Mouse (Mus musculus) gastrocnemius, adult 18-20 months (tissue): ENCODE data around the gene Nup210l. TPM values are rescaled to one million over a fixed set of nuclear protein-coding genes. Genes with fewer than 3 reads are reported as not detected.
A peak's percentile ranks its signal among the peaks of the same experiment; 100 is the strongest.
"Not testable (repeated sequence)": the region's sequence is repeated elsewhere in the genome, so short reads cannot be mapped to it uniquely, and the experiment has no call there.

Experiments
- DNase-seq: peaks from one replicate; pipeline ENCODE4 v3.0.0; 2021; ENCODE audit warnings: low spot score
- total RNA-seq, 2 experiments: library from RNA; stranded (reverse); gene quantifications; 2 replicates each; pipeline ENCODE4 v1.2.3; 2021

Nup210l gene
- total RNA-seq, 2 experiments from 2014 or later: 0.05 TPM; not detected in 1

DNA sequence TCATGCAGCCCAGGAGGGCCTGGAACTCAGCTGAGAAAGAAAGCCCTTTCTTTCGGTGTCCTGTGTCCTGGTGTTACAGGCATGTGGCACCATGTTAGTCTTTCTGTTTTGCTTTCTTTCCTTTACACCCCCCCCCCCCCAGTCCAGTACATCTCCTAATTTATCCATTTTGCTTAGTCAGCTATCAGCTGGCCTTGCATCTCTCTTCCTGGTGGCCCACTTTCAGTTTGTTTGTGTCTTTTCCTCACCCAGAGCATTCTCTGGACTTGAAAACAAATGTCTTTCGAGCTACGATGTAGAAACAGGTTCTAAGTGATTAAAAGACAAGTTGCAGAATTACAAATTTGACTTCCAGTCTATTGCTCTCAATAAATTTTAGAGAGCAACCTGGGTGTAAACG, 118.5 kb downstream of the Nup210l start:
- no peak for DNase-seq

GRCm38 (mm10) chr3:90222941-90223340, 119.0 kb downstream of the Nup210l start:
- DNase-seq: peak; percentile 30

- DNase-seq: no peak
Observed at GRCm38 (mm10) chr3:90224331-90224730, 120.4 kb downstream of the Nup210l start.

DNA sequence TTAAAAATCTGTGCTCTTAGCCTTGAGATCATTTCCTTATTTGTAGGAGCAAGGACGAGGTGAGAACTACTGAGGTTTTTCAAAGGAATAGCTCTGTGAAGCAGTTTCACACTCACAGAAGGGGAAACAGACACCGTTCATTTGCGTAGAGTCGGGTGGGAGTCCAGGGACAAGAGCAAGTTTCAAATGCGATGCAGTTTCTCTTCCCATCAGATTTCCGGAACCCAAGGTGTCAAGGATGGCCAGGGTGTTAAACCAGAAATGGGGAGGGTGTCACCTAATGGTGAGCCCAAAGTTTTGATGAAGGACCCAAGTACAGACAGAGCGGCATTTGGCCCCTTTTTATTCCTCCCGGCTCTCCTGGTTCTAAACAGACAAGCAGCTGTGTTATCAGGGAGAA, 127.1 kb downstream of the Nup210l start:
- DNase-seq: no peak

DNA sequence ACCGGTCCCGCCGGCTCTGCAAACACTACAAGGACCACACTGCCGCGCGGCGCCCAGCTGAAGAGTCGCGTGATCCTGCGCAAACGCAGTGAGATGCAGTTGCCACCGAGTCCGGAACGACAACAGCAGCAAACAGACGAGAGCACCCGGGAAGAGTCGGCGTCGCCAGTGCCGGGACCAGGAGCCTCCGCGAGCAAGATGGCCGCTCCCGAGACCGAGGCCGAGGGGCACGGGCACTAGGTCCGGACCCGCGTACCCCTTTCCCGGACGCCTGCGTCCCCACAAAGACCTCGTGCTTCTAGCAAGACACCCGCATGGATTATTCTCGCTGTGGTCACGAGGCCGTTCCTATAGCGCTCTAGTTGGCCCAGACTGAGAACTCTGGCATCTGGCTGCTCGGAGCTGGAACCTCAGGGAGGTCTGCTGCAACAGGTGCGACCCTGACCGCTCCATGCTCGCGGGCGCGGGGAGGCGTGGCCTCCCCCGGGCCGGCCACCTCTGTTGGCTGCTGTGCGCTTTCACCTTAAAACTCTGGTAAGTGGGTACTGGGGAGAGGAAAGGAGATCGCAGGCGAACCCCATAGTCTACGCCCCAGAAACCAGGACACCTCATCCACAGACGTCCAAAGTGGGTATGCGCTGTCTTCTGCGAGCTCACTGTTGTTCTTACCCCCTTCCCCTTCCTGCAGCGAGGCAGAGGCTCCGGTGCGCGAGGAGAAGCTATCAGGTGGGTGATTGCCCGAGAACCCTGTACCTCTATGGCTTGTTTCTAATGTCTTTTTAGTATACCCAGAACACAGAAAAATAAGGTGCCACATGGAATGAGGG, 127.8 kb downstream of the Nup210l start, which contains the start of gene Jtb:
TSS of gene Jtb (plus strand) at position 91 of the 827 bp plus-strand sequence.
- DNase-seq: peak; percentile 92

DNA sequence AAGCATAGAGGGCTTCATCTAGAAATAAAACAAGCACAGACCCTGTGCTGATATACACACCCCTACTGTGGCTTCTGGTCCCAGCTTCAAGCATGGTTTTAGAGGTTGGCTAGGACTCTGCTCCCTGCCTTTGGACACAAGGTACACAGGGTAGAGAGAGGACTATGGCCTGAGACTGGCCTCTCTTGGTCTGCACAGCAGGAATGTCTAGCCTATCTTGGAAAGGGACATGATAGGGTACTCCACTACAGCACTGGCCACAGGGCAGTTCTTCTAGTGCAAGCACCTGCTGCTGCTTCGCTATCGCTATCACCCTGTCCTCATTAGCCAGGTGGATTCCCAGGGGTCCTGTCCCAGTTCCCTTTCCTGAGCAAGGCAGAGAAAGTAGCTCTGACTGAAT, 137.3 kb downstream of the Nup210l start:
- DNase-seq: no peak

GRCm38 (mm10) chr3:90241669-90242358, 137.9 kb downstream of the Nup210l start:
- no peak for DNase-seq

DNA sequence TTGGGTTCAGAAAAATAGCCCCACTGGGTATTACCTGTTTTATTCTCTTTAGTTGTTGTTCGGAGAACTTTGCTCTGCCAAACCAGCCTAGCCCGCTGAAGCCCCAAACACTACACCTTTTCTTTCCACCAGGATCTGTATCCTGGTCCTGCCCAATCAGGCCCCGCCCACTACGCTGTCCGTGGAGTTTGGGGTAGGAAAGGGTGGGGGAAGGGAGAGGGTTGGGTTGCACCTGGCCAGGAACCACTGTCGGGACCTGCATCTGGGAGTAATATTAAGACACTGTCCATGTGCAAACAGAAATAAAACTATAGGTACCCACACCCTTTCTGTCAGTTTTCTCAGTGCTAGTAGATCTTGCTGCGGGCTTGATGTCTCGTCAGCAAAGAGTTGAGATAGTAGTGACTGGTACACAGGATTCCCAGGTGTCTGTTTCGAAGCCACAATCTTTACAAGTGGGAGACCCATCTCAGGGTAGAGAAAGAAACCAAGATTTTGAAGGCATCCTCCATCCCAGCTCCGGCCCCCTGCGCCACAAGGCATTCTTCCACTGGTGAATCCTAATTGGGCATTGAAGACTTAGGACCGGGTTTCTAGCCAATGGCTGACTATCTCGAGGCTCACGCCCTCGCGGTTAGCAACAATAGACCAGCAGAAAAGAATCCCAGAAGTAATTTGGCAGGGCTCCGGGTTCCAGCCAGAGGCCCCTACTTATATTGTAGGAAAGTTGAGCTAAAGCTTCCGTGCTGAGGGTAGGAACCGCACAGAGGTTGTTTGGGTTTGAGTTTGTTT, 139.2 kb downstream of the Nup210l start, which contains the start of gene Creb3l4:
TSS of gene Creb3l4 (minus strand) at position 529 of the 792 bp plus-strand sequence.
- no peak for DNase-seq

DNA sequence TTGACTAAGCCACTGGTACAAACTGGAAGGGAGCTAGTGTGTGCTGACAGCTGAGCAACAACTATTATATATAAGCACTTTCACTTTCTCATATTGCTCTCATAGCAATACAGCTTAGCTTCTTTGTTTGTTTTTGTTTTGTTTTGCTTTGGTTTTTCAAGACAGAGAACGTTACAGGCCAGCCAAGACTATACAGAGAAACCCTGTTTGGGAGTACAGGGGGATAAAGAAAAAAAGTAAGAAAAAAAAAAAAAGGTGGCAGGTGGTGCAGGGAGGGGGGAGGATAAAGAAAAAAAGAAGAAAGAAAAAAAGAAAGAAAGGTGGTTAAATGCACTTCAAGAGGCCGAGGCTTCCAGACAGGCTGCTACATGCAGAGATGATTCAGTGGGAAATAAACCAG, 141.5 kb downstream of the Nup210l start:
- DNase-seq: no peak

GRCm38 (mm10) chr3:90247630-90247959, 143.7 kb downstream of the Nup210l start:
- DNase-seq: no peak

- DNase-seq: peak; percentile 95
Observed at GRCm38 (mm10) chr3:90247960-90248745, 144.2 kb downstream of the Nup210l start, which contains the start of gene Slc39a1. Gene Slc39a1 (plus strand): TSS chr3:90248172.

DNA sequence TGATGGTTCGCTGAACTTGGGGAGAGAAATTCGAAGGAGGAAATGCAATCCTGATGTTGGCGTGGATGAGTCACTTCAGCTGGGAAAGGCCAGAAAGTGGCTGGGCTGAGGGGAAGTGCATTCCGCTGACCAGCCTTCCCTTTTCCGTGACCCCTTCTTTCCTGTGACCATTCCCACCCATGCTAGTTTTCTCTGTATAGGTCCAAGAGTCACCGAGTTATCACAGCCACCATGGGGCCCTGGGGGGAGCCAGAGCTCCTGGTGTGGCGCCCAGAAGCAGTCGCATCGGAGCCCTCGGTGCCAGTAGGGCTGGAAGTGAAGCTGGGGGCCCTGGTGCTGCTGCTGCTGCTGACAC, 144.8 kb downstream of the Nup210l start:
- peak; percentile 25 for DNase-seq

DNA sequence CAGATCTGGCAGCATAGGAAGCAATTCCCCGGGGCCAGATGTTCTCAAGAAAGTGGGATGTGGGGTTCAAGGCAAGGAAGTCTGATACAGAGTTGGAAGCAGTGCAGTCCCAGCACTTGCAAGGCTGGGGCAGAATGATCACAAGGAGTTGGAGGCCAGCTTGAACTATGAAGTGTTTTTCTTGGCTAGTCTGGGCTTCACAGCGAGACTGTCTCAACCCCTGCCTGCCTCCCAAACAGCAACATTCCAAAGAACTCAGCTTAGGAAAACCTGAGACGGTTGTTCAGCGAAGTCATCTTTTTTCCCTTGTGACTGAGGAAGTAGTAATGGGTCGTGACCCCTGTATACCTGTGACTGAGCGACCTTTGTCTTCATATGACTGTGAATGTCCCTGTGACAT, 146.9 kb downstream of the Nup210l start:
- DNase-seq: no peak

DNA sequence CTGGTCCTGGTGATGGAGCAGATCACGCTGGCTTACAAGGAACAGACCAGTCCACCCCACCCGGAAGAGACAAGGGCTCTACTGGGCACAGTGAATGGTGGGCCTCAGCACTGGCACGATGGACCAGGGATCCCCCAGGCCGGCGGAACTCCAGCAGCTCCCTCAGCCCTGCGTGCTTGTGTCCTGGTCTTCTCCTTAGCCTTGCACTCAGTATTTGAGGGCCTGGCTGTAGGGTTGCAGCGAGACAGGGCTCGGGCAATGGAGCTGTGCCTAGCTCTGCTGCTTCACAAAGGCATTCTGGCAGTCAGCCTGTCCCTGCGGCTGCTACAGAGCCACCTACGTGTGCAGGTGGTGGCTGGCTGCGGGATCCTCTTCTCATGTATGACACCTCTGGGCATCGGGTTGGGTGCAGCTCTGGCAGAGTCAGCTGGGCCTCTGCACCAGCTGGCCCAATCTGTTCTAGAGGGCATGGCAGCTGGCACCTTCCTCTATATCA, 147.8 kb downstream of the Nup210l start:
- DNase-seq: not testable (repeated sequence)

- not testable (repeated sequence) for DNase-seq
Observed at GRCm38 (mm10) chr3:90252659-90253058, 148.7 kb downstream of the Nup210l start.

- not testable (repeated sequence) for DNase-seq
Observed at GRCm38 (mm10) chr3:90253174-90253573, 149.2 kb downstream of the Nup210l start.

DNA sequence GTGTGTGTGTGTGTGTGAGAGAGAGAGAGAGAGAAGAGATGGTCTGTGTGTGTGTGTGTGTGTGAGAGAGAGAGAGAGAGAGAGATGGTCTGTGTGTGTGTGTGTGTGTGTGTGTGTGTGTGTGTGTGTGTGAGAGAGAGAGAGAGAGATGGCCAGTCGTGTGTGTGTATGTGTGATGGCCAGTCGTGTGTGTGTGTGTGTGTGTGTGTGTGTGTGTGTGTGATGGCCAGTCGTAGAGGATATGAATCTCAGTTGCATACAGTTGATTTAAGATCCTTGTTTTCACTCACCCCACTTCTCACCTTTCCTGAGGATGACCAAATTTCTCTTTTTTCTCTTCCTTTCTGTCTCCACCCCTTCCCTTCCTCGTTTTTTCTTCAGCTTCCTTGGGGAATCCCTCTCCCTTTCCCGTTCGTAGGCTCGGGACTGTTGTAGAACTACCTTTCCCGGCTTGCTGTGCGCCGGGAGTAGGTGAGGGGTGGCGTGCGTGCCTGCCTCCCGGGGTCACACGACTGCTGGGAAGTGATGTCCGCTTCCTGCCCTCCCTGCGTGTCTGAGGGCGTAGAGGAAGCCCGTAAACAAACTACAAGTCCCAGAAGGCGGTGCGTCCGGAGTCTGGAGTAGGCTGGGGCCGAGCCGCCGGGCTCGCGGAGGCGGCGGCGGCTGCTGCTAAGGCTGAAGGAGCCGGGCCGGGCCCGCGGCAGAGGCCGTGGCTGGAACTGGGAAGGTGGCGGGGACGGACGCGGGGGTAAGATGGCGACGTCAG, 149.9 kb downstream of the Nup210l start, which contains the start of gene Crtc2:
TSS of gene Crtc2 (plus strand) at position 511 of the 766 bp plus-strand sequence.
- peak; percentile 97 for DNase-seq

DNA sequence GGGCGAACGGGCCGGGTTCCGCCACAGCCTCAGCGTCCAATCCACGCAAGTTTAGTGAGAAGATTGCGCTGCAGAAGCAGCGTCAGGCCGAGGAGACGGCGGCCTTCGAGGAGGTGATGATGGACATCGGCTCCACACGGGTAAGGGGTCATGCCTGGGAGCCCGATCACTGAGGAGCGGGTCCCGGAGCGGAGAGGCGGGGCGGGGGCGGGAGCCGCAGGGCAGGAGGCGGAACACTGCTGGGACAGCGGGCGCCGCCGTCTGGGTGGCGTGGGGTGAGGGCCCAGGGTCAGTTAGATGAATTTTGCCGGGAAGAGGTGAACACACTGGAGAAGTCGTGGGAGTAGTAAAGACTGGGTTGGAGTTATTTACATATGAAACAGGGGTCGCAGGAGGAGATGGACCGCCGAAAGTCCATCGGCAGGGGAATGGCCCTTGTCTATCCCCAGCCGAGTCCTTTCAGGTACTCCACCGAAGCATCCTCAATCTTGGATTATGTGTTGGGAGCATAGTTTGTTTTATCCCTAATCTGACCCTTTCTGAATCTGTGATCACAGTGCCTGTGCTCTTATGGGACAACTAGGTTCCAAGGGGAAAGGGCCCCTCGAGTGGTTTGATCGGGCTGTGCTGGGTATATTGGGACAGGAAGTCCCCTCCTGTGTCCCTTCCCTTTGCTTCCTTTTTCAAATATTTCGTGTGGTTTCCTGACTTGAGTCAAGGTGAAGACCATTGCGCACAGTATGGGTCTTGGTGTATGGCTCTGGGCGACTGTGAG, 150.7 kb downstream of the Nup210l start:
- no peak for DNase-seq

- no peak for DNase-seq
Observed at GRCm38 (mm10) chr3:90255194-90255565, 151.2 kb downstream of the Nup210l start.
